Mouse (Mus musculus): ENCODE data around the gene Cog5.

- TF ChIP-seq EP300 (IDR thresholded peaks at IDR 0.05; ENCODE audit: low read length) (no peak), CTCF (conservative IDR thresholded peaks at IDR 0.05 in 1 of 2, IDR thresholded peaks at IDR 0.05 in 1 of 2; ENCODE audit: low read depth in 2 of 2, low read length in 2 of 2) (no peak), ZMIZ1 (IDR thresholded peaks at IDR 0.05; ENCODE audit: low read depth, low read length) (no peak), POLR2AphosphoS2 (IDR thresholded peaks at IDR 0.05; ENCODE audit: low read depth, low read length) (no peak), ELF1 (IDR thresholded peaks at IDR 0.05; ENCODE audit: low read depth, low read length) (no peak), HCFC1 (IDR thresholded peaks at IDR 0.05; ENCODE audit: low read depth, low read length) (no peak), ZKSCAN1 (IDR thresholded peaks at IDR 0.05; ENCODE audit: borderline replicate concordance, low read depth, low read length) (no peak), POLR2A (IDR thresholded peaks at IDR 0.05; ENCODE audit: low read depth, low read length) (no peak), TCF12 (IDR thresholded peaks at IDR 0.05; ENCODE audit: low read depth, low read length) (no peak), RAD21 (IDR thresholded peaks at IDR 0.05; ENCODE audit: low read depth, low read length) (no peak)
Measured at GRCm38 (mm10) chr12:31916691-31917090, 262.0 kb downstream of the Cog5 start.

Measured in CH12.LX (cell line).